Mouse (Mus musculus): ENCODE measurements around the gene Slc27a5.

Gene Slc27a5

DNA sequence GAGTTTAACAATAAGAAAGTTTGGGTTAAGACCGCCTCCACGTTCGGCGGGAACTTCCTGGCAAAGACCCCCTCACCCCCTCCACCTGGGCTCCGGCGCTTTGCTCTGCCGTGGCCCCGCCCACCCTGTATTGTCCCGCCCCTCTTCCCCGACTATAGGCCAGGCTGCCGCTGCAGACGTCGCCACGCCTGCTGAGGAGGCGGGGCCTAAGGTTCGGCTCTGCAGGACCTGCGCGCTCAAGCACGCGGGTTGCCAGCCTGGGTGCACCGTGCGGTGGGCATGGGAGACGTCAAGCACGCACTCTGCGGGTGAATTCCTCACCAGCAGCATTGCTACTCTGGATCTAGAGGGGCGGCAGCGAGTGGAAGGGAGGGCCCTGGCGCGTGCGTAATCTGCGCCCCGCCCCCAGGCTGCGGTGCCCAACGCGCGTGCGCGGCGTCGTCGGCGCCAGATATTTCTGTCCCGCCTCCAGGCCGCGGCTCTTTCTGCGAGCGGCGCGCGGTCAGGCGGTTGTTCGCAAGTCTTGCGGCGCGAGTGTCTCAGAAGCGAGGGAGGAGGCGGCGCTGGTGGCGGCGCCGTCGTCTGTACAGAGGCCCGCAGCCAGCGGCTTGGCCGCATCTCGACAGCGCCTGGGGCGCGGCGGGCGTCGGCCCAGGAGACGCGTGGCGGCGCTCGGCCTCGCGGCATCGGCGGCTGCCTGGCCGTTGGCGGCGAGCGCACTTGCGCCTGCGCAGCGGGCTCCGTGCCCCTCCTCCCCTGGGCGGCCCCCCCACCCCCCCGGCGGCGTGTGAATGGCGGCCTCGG lies 26.1 kb upstream of the Slc27a5 start:
- DNase-seq (ENCODE audit: low spot score), result peak; percentile 97

- DNase-seq (ENCODE audit: low spot score), result peak; percentile 84
These were observed 25.0 kb upstream of the Slc27a5 start for GRCm38 (mm10) chr7:13022773-13023535.

- DNase-seq (ENCODE audit: low spot score), result no peak
These were observed 17.2 kb upstream of the Slc27a5 start for GRCm38 (mm10) chr7:13015217-13015616.

- no peak for DNase-seq (ENCODE audit: low spot score)
These were observed 16.4 kb upstream of the Slc27a5 start for GRCm38 (mm10) chr7:13014275-13014839.

GRCm38 (mm10) chr7:13013671-13014070 lies 15.7 kb upstream of the Slc27a5 start:
- DNase-seq (ENCODE audit: low spot score), result no peak

DNA sequence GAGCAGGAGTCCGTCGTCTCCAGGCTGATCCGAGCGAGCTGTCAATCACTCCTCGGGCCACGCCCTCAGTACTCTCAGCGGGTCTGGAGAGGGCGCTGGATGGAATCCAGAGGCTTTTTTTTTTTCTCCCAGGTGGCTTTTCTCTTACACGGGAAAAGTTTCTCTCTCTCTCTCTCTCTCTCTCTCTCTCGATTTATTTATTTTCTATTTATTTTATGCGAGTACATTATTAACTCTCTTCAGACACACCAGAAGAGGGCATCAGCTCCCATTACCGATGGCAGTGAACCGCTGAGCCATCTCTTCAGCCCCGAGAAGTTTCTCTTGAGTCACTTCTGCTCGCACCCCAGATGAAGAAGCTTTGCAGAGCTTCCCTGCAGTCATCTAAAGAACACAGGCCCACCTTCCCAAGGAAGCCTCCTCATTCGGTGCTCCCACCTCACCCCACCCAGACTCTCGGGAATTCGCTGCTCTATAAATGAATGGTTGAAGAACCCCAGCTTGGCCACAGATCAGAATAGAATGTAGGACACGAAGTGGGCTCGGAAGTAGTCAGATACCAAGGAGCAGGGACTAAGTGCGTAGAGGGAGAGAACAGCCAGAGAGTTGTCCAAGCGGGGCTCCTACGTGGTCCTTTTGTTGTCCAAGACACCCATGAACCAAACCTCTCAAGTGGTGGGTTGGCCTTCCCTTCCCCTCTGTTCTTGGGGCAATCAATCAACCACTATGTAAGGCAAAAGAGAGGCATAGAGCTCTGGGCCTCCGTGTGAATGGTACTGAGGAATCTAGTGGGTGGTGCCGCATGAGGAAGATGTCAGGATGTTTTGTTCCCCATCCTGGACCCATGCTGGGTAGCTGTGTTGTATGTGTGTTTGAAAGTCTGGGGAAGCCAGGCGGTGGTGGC lies 12.3 kb upstream of the Slc27a5 start, which contains the start of gene Zbtb45:
Zbtb45 (minus strand) TSS at position 30 of the 904 bp plus-strand sequence.
- DNase-seq (ENCODE audit: low spot score), result no peak

GRCm38 (mm10) chr7:13009143-13010004 lies 11.4 kb upstream of the Slc27a5 start:
- peak; percentile 91 for DNase-seq (ENCODE audit: low spot score)

GRCm38 (mm10) chr7:13007341-13008092 lies 9.5 kb upstream of the Slc27a5 start:
- DNase-seq (ENCODE audit: low spot score), result no peak

- no peak for DNase-seq (ENCODE audit: low spot score)
These were observed 8.5 kb upstream of the Slc27a5 start for GRCm38 (mm10) chr7:13006531-13006930.

GRCm38 (mm10) chr7:13006011-13006410 lies 8.0 kb upstream of the Slc27a5 start:
- no peak for DNase-seq (ENCODE audit: low spot score)

DNA sequence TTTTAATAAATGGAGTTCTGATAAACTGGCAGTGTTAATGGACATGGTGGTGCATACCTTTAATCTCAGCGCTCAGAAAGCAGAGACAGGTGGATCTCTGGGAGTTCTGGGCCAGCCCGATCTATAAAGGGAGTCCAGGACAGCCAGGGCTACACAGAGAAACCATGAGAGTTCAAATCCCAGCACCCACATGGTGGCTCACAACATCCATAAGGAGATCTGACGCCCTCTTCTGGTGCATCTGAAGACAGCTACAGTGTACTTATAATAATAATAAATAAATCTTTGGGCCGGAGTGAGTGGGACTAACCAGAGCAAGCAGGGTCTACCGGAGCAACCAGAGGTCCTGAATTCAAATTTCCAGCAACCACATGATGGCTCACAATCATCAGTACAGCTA lies 5.4 kb upstream of the Slc27a5 start:
- DNase-seq (ENCODE audit: low spot score), result no peak

GRCm38 (mm10) chr7:13001584-13001983 lies 3.6 kb upstream of the Slc27a5 start:
- no peak for DNase-seq (ENCODE audit: low spot score)

DNA sequence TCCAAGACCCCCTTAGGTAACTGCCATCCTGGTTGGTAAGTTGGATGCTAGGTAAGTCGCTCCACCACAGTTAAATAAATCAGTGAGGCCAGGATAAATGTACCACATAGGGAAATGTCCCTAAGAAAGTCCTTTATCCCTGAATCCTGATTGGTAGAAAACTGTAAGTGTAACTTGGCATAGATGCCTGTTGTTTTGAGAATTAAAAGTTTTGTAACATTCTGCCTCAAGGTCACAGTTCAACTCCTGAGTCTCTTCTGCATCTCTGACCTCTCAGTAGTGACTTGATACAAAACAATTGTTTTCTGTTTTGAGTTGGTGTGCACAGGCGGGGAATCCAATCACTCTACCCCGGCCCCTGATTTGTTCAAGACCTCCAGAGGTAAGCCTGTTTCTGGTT lies 859 bp upstream of the Slc27a5 start, which contains the start of gene Trim28:
Trim28 (plus strand) TSS at position 264 of the 400 bp plus-strand sequence.
- DNase-seq (ENCODE audit: low spot score), result no peak

DNA sequence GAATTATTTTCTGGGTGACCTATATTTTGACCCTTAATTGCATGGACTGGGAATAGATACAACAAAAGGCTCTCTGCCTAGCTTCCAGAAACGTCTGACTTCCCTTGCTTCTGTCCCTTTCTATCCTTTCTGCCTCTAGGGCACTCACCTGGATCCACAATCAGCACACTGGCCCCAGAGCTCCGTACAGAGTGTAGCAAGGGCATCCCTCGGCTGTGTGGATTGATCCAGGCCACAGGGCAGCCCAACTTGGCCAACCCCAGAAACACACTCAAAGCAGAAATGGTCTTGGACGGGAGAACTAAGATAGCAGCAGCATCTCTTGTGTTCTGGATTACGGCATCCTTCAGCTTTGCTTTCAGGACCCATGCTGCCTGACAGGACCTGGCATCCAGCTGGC lies 762 bp downstream of the Slc27a5 start:
- no peak for DNase-seq (ENCODE audit: low spot score)

DNA sequence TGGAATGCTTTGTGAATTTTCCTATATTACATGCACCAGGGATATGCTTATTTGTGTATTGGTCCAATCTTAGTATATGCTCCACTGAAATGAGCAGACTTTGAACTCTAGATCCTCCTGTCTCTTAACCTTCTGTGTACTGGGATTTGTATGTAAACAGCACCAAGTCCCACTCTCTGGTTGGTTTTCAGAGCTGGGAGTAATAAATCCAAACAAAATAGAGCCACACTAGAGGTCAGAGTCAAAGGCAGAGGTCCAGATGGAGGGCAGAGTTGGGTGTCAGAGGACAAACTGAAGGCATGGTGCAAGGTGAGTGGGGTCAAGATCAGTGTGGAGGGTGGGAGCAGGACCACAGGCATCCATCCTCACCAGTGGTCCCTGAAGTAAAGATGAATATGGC lies 2.1 kb downstream of the Slc27a5 start:
- no peak for DNase-seq (ENCODE audit: low spot score)

- DNase-seq (ENCODE audit: low spot score), result no peak
These were observed 4.8 kb downstream of the Slc27a5 start for GRCm38 (mm10) chr7:12993148-12993547.

DNA sequence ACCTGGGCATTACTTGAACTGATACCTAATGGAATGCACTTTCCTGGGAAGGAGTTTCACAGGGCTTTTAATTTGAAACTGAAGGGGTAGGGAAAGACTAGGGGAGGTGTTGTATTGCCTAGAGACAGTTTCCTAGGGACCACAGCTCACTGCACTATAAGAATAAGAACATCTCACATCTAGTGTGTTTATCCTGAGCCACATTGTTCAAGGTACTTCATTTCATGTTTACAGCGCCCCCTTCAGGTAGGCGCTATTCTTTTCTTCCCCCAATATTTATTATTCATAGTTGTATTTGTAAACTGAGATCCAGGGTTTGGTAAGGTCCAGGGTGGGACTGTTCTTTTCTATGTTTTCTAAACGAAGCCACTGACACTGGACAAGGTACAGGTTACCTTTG lies 5.8 kb downstream of the Slc27a5 start:
- no peak for DNase-seq (ENCODE audit: low spot score)

DNA sequence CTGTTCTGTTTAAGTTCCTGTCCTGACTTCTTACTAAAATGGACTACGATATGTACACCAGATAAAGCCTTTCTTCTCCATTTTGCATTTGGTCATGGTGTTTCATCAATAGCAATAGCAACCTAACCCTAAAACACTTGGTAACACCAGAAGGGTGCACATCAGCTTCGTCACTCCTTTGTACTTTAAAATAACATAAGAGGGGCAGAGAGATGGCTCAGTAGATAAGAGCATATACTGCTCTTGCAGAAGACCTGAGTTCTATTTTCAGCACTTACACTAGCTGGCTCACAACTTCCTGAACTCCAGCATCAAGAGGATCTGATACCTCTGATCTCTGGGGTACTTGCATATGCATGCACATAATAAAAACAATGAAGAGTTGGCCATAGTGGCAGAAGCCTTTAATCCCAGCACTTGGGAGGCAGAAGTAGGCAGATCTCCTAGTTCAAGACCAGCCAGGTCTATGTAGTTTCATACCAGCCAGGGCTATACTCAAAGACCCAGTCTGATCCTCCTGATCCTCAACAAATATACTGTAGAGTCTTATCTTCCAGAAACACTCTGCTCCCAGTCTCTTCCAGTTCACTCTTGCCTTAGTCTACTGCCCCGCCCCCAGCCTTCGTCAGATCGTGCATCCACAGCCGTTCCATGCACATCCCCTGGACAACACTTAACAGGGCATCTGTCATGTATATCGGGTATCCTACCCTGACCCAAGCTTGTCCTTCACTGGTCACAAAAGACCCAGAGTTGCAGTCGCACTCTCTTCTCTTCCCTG lies 10.4 kb downstream of the Slc27a5 start:
- no peak for DNase-seq (ENCODE audit: low spot score)

DNA sequence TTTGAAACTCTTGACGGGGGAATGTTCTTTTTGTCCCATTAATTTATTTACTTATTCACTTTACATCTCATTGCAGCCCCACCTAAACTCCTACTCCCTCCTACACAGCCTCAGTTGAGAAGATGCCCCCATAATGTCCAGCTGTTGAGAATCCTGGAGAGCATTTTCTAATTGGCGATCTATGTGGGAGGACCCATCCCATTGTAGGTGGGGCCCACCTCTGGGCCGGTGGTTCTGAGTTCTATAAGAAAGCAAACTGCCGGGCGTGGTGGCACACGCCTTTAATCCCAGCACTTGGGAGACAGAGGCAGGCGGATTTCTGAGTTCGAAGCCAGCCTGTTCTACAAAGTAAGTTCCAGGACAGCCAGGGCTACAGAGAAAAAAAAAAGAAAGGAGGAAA lies 11.1 kb downstream of the Slc27a5 start:
- no peak for DNase-seq (ENCODE audit: low spot score)

Measured in testis, postnatal 10 days (tissue).